Mouse (Mus musculus) gastrocnemius, postnatal 10 days (tissue): ENCODE results near the gene Cdh4. TPM values are rescaled to one million over a fixed set of nuclear protein-coding genes. Genes with fewer than 3 reads are reported as not detected.

Experiments
- DNase-seq: peaks from one replicate; pipeline ENCODE4 v3.0.0; 2021; ENCODE audit warnings: mixed read lengths
- long read RNA-seq, 2 experiments: library from polyadenylated mRNA; stranded (forward); transcript quantifications; one replicate each; pipeline ENCODE4 v2.0.0; 2021
- total RNA-seq, 2 experiments: library from RNA; stranded (reverse); gene quantifications; 2 replicates each; pipeline ENCODE4 v1.2.3; 2021

Gene Cdh4
- total RNA-seq: 1 to 10 TPM; 3.2 to 3.3 TPM
- long read RNA-seq, experiment 1, partial matches to known transcripts: 1 of 3 reads
- long read RNA-seq, experiment 1, other reads (novel, unspliced or antisense): 2 of 3 reads
- long read RNA-seq, experiment 2: 0 reads

DNA sequence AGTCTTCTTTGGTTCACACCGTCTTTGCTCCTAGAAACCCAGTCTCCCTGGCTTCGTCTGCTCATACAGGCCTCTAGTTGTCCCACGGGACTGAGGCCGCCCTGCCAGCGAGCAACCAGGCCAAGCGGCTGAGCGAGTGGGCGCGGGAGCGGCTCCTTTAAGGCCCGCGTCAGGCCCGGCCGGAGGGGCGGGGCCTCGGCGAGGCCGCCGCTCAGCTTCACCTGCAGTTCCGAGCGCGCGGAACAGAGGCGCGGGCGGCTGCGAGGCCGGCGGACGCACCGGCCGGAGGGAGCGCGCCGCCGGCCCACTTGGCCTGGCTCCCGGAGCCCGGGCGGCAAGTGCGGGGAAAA is at the start of gene Cdh4:
TSS of gene Cdh4 (plus strand) at position 241 of the 350 bp plus-strand sequence.
- DNase-seq: no peak

DNA sequence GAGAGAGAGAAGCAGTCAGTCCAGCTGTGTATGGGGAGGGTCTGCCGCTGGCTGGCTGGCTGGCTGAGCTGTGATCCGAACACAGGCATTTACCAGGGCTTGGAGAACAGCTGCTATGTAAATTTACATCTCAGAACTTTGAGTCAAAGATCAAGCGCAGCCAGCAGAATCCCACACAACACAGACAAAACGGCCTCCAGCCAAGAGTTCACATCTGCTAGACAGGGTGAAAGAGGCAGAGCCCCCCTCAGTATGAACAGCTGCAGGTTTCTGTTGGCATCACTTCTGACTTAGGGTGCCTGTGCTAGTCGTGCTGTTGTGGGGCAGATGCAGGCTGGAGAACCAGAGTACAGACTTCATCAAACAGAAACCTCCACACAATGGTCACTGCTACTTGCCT is 46.8 kb upstream of the Cdh4 start:
- DNase-seq: no peak

DNA sequence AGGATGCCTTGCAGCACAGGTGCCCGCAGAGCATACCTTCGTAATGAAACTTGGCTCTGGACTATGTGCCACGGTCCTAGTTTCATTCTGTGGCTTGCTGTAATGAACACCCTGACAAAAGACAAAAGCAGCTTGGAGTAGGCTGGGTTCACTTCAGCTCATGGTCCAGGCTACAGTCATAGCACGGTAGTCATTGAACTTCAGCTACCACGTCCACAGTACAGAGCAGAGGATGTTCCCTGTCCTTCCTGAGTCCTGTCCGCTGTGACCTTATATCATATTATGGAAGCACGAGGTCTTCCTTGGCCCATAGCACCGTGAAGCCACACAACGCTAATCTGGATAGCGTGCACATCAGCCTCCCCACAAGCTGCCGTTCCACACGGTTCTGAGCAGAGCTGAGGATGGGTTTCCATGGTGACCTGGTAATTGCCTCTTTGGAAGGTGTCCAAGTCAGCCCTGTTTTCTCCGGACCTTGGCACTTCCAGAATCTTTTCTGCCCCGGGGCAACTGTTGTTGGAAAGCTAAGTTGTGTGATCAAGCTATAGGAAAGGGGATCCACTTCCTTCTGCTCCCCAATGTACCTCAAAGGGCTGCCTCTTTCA is 42.5 kb upstream of the Cdh4 start:
- DNase-seq: no peak

DNA sequence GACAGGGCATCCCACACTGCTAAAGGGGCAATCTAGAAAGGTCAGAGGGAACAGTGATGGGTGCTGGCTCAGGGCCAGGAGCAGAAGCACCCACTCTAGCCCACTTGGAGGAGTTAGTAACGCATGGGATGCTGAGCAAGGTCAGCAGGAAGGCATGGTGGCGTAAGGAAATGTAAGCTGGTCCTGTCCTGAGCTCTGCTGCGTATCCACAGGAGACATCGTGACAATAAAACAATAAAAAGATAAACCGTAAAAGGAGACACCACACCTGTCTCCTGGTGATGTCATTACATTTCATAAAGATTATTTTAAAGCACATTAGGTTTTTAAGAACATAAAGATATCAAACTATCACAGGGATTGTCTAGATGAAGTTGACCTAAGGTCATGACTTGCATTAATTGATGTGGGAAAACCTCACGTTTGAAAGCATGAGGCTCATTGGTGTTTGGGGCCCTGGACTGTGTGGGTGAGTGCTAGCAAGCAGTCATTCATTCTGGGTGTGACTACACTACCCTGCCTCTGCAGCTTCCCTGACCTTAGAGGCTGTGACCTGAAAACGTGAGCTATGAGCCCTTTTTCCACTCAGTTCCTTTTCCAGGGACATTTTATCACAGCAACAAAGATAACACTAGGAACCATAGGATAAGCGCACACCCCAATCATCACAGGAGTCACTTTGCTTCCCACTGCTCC is 31.2 kb upstream of the Cdh4 start:
- no peak for DNase-seq

DNA sequence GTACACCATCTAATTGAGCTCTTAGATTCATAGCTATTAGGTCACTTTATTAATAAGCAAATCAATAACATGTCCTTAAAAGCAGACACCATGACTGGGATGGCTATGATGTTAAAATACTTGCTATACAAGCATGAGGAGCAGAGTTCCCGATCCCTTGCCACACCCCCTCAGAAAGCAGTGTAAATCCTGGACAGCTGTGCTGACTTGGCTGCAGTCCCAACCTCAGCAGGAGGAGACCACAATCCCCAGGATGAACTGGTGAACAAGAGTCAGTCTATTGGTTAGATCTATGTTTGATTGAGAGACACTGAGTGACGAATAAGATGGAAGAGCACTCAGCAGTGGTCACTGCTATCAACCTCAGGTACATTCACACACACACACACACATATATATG is 29.3 kb upstream of the Cdh4 start:
- no peak for DNase-seq

DNA sequence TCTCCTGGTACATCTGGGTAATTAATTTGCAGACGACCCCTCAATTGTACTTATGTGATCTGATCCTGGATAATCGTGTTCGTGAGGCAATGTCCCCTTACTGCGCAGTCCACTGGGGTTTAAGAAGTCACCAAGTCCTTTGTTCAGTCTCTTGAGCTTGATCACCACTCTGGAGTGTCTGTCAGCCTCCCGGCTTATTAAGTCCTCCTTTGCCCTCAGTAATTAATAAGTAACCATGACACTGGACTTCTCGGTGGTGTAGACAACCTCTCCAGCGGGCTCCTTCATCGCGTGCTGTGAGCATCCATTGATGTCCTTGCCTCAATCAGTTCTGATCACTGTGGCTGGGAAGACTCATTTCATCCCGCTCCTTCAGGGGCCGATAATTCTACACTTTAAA is 28.0 kb upstream of the Cdh4 start:
- DNase-seq: no peak

DNA sequence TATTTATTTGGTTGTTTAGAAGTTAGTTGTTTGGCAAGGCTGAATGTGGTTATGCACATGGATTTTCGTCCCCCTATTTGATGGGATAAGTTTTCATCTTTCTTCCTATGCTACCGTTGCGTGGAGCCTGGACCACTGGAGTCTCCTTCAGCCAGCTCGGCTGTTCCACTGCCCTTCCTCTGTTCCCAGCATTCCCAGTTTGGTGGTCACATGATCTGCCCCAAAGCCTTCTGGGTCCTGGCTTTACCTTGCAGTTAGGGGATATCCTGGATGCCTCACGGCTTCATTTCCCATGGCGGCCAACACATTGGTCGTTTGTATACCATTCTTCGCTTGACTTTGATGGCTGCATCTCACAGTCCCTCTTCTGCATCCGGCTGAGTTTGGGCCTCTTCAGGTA is 27.5 kb upstream of the Cdh4 start:
- DNase-seq: no peak

DNA sequence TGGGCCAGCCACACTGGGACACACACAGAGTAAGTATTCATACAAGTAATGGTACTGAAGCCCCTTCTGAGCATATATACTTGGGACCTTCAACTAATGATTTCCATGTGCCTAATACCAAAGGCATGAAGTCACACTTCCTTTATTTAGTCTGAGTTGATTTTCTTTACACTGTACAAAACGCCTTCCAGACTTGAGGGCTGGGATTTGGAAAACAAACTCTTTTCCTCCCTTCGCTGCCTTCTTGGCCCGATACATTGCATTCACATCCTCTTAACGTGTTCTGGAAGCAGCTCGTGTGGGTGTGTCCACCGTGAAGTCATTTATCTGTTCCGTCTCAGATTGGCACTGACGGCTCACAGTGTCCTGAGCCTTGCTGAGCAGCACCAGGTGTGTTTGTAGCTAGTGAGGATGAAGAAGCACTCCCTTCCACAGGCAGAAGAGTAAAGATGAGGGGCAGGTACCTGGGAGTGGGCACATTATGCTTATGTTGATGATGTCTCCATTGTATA is 26.3 kb upstream of the Cdh4 start:
- DNase-seq: no peak

DNA sequence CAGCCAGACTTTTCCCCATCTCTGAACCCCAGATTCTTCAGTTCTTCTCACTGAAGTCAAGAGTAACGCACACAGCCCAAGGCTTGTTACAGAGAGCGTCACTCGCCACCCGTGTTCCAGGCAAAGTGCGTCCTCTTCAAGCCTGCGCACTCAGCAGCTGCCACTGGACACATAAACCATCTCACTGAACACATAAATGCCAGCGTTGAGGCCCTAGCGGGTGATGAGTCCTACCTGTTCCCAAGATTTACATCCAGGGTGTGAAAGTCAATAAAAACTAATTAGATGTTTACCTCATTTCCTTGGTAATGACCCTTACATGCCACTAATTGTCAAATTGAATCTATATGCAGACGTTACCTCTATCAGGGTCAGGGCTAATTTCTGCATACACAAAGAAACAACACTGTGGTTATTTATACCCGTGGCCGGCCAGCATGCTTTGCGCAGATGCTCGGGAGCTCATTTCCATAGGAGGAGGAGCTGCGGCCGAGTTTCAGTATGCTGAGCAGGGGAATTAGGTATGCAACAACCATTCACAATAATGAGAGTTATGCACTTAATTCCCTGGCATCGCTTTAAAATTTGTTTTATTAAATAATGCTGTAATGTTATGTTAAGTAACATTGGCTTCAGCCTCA is 25.5 kb upstream of the Cdh4 start:
- DNase-seq: no peak

DNA sequence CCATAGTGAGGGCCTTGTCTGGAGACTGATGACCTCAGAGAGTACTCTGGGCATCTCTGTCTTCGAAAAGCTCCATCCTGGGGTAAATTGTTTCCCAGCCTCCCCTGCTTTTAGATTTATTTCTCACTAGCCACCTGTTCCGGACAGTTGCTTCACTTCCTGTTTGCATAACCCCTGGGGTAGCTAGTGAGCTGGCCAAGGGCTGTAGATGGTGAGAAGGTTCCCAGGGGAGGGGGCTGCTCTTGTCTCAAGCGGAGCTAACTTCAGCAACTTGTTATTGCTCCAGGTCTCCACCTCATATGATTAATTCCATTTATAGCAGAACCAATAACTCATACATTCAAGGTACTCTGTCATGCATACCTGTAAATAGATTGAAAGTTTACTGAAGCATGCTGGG is 16.6 kb upstream of the Cdh4 start:
- DNase-seq: no peak

DNA sequence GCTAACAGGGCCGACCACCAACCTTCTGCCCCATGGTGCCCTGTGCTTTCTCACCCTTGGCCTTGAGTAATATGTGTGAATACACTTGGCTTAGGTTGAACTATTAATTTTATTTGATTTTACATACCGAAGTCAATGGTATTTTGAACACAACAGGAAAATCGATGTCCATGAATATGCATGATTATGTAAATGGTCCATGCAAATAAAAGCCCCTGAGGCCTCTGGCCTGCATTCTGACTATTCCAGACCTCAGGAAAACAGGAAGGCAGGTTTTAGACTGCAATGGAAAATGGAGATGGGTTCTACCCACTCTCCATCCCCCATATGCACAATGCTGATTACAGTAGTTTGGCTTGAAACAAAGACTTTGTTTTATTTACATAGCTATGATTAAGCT is 13.3 kb upstream of the Cdh4 start:
- DNase-seq: no peak

DNA sequence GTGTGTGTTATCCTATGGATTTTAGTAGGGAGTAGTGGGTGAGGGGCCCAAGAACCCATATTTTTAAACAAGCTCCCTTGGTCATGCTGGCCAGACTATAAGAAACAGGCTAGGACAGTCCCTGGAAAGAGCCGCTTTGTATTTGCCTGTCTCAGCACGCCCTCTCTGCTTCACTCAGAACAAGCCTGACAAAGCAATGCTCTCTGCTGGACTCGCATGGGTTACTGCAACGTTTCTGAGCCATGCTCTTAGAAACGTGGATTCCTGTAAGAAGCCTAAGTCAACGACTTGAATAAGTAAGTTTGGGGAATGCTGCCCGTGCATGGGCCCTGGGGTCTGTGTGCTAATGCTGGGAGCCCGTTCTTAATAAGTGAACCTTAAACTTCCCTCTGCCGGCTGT is 2.1 kb upstream of the Cdh4 start:
- no peak for DNase-seq

DNA sequence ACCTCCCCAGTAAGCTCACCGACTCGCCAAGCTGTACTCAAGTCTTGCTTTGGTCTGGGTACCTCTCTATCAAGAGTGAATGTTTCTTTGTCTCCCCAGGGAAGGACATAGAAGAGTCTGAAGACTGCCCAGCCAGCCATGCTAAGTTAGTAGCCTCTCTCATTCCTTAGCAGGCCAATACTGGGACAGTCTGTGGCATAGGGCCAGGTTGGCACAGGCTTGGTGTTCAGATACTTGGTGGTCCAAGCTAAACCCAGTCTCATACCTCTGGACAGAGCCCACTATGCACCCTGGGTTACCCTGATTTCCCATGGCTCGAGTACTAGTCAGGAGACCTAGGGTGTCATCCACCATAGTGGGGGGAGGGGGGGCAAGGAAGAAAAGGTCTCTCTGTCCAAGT is 1.1 kb upstream of the Cdh4 start:
- no peak for DNase-seq

DNA sequence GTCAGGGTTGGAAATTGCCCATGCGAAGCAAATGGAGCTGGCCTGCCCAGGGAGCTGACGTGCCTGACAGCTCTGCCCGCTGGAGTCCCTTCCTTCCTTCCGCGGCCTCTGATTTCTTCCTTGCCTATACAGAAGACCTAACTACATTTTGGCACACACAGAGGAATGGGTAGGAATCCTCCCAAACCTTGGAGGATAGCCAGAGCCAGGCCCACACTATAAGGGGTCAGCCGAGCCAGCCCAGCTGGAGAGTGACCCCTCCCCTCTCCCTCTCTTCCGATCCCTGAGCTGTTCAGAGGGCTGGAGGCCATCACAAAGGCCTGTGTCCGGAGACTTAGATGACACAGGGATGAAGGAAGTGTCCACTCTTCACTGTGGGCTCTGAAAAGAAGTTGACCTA is 514 bp upstream of the Cdh4 start:
- DNase-seq: no peak

DNA sequence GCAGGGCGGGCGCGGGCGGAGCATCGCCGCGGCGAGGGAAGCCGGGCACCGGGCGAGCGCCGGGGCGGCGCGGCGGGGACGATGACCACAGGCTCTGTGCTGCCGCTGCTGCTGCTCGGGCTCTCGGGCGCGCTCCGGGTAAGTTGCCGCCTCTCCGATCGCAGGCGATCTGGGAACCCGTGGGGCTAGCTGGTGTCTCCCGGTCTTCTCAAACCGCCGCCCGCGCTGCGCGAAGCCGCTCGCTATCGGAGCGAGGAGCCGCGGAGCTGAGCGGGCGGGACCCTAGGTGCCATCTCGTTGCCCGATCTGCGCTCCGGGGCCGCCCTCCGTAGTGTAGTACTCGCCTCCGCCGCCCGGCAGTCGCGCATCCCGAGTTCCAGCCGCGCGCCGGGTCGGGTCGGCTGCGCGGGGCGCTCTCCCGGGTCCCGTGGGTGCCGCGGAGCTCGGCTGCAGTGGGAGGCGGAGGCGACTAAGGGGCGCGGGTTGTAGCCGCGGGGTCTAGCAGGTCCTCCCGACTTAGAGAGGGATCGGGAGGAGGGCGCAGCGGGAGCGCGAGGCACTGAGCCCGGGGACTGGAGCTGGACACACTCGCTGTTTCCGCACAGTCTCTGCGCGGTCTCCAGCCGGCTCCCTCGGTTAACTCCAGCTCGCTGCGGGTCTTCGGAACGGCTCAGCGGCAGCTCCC is 452 bp downstream of the Cdh4 start:
- DNase-seq: peak; percentile 50

DNA sequence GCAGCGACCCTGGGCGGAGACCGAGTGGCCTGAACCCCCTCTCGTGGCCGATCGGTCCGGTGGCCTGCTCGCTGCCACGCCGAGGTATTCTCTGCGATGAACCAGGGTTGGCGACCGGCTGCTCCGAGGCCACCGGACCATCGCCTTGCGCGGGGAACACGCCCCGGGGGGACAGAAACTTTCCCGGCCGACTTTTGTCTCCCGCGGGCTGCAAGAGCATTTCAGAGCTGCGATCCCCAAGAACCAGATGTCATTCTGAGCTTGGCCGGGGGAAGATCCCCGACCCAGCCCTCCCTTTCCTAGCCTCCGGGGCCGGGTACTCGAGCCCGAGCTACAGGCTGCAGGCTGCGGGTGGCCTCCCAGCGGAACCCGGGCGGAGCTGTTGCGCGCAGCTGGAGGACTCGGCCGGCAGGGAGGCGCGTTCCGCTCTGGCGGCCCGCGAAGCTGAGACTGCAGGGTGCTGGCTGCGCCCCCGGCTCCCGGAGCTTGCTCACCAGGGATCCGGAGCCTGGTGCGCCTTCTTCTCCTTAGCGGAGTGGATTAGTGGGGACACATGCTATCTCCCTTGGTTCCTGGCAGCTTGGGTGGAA is 1.1 kb downstream of the Cdh4 start:
- peak; percentile 41 for DNase-seq

DNA sequence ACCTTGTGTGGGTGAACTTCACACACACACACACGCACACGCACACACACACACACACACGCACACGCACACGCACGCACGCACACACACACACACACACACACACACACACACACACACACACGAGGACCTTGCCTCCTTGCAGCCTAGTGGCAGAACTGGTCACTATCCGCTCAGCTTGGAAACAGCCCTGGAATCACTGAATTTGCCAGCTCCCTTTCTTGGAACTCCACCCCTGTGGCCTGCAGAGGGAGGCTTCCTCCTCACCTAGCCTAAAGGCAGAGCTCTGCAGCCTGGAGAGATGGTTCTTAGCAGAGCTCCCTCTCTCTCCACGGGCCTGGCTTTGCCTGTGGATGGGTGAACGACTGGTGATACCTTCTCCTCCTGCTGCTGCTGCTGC is 1.7 kb downstream of the Cdh4 start:
- DNase-seq: no peak

DNA sequence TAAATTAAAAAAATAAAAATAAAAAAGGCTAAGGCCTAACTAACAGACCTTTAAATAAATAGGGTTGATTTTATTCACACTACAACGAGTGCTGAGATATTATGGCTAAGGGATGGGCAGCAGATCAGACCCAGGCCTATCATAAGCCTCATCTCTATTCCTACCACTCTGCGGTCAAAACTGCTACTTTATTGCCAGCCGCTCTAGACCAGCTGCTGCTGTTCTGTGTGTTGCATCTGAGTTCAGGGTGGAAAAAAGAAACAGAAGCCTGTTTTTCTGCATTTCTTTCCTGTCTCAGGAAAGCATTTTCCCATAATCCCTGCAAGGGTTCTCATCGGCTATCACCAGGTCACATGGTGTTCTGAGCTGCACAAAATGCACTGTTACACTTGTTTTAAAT is 6.0 kb downstream of the Cdh4 start:
- DNase-seq: no peak

DNA sequence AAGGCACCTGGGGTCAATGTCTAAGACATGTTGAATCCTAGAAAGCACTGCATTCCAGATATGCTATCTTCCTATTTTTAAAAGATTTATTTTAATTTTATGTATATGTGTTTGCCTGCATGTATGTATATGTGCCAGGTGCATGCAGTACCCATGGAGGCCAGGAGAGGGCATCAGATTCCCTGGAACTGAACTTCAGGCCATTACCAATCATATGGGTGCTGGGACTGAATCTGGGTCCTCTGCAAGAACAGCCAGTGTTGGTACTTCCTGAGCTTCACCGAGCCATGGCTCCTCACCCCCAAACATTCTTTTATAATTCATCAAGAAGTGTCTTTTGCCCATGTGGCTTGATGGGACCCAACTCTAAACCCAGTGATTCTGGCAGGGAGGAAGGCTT is 6.8 kb downstream of the Cdh4 start:
- DNase-seq: no peak

DNA sequence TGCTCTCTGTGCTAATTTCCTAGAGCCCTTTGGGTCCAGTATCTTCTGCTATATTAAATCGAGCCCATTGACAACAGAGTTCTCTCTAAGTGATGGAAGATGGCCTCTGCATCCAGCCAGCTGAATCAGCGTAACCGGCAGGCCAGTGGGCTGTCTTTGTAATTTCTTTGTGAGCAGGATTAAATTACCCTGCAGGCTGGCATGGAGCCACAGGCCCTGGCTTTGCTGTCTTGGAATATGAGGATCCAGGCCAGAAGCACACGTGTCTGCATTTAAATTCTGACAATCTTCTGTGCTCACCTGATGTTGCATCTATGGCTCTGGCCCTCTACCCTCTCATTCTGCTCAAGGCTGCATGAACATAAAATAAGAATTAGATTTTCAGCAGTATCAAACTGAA is 17.0 kb downstream of the Cdh4 start:
- no peak for DNase-seq

DNA sequence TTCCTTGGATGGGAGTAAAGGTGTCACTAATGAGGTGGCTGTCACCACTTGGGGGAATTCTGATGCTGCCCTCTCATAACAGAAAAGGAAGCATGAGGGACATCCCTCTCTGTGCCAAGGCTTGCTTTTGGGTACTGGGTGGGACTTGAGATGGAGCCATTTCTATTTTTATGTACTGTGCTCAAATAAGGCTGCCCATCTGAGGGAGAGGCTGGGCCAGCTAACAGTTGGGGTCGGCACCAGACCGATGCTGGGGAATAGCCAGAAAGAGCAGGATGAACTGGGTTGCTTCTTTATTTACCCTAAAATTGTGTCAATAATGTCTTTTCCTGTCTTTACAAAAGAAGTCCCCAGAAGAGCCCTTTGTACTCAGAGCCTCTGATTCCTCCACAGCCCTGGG is 17.4 kb downstream of the Cdh4 start:
- DNase-seq: no peak

DNA sequence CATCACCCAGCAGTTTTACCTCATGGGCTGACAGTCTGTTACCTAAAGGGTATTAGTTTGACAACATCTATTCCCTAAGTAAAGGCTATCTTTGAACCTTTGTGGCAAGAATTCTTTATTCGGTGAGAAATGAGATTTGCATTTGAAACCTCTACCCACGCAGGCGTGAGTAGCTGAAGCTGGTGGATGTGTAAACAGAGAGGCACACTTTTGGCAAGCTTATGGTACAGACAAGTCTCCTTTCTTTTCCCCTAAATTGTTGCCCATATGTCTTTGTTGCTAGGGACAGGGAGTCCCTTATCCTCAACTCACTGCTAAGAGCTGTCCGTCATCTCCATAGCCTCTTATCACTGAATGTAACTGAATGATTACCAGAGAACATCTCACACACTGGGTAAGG is 21.3 kb downstream of the Cdh4 start:
- DNase-seq: no peak
